Mouse (Mus musculus) urinary bladder, postnatal 25 days (tissue): ENCODE data around the gene Gpr68.

ENCODE experiments used
- DNase-seq: peaks from one replicate; pipeline ENCODE4 v3.0.0; 2022; ENCODE audit warnings: low spot score

Gene Gpr68

GRCm38 (mm10) chr12:100907598-100908297, at the start of gene Gpr68:
Gene Gpr68, minus strand, starts transcription at chr12:100908198.
- no peak for DNase-seq

GRCm38 (mm10) chr12:100957257-100957656, 49.3 kb upstream of the Gpr68 start:
- no peak for DNase-seq

GRCm38 (mm10) chr12:100956825-100957224, 48.8 kb upstream of the Gpr68 start:
- DNase-seq, result no peak

GRCm38 (mm10) chr12:100956028-100956427, 48.0 kb upstream of the Gpr68 start:
- DNase-seq, result no peak

GRCm38 (mm10) chr12:100953926-100954325, 45.9 kb upstream of the Gpr68 start:
- DNase-seq, result no peak

GRCm38 (mm10) chr12:100952193-100952931, 44.4 kb upstream of the Gpr68 start:
- peak; percentile 78 for DNase-seq

GRCm38 (mm10) chr12:100949146-100949545, 41.1 kb upstream of the Gpr68 start:
- DNase-seq, result no peak

GRCm38 (mm10) chr12:100948021-100948420, 40.0 kb upstream of the Gpr68 start:
- DNase-seq, result no peak

GRCm38 (mm10) chr12:100945948-100946347, 38.0 kb upstream of the Gpr68 start:
- DNase-seq, result no peak

- DNase-seq, result no peak
These were observed 37.5 kb upstream of the Gpr68 start for GRCm38 (mm10) chr12:100945501-100945900.

- no peak for DNase-seq
These were observed 36.9 kb upstream of the Gpr68 start for GRCm38 (mm10) chr12:100944921-100945336.

- DNase-seq, result no peak
These were observed 35.1 kb upstream of the Gpr68 start for GRCm38 (mm10) chr12:100943146-100943545.

- DNase-seq, result no peak
These were observed 33.4 kb upstream of the Gpr68 start for GRCm38 (mm10) chr12:100941361-100941760.

GRCm38 (mm10) chr12:100937441-100938360, 29.7 kb upstream of the Gpr68 start:
- DNase-seq, result no peak

GRCm38 (mm10) chr12:100936737-100937136, 28.7 kb upstream of the Gpr68 start:
- DNase-seq, result no peak

- DNase-seq, result peak; percentile 67
These were observed 28.1 kb upstream of the Gpr68 start for GRCm38 (mm10) chr12:100936116-100936515.

- DNase-seq, result no peak
These were observed 26.8 kb upstream of the Gpr68 start for GRCm38 (mm10) chr12:100934796-100935195.

- DNase-seq, result no peak
These were observed 23.7 kb upstream of the Gpr68 start for GRCm38 (mm10) chr12:100931653-100932052.

- DNase-seq, result no peak
These were observed 20.3 kb upstream of the Gpr68 start for GRCm38 (mm10) chr12:100928286-100928685.

- peak; percentile 69 for DNase-seq
These were observed 17.9 kb upstream of the Gpr68 start for GRCm38 (mm10) chr12:100925644-100926619.
